Comparison of ENCODE assay signal across 14 mouse cellular contexts in the genomic region with DNA sequence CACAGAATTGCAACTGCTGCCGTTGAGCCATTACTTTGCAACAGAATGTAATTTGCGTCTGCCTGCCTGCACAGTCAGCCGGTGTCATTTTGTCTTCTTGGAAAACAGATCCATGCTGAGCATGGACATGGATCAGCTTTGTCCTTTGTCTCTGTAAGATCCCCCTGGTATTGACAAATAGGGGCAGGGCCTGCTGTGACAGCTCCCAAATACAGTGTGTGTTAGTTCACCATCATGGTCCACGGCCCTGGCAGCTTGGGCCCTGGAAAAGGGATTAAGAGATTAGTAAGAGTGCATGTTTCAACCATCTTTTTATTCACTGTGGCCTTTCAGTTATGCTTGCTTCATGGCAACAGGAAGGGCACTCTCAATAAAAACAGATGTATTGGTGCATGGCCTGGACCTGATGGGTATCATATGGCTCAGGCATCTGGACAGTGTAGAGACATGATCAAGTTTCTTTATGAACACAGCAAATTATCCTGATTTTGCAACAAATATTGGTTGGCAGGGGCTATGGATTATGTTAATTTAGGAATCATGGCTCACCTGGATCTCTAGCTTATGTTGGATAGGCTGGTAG.
"Had no signal": no experiment of that assay in that cellular context is flagged by ENCODE, and none has a peak within 500 bp of the region (broad histone marks: within the 10 kb centered on the region; RNA-seq: fewer than 3 reads in every experiment).

No protein-coding gene starts in this region.

- ATAC-seq: liver, embryonic 12.5 days had no signal

- H3K36me3 ChIP-seq: limb, embryonic 15.5 days; liver, embryonic 12.5 days; lung, embryonic 15.5 days; neural tube, embryonic 12.5 days had no signal

- H3K27me3 ChIP-seq: limb, embryonic 15.5 days; liver, embryonic 12.5 days; lung, embryonic 15.5 days; megakaryocyte, embryonic 14.5 days; neural tube, embryonic 12.5 days had no signal

- H3K9me3 ChIP-seq: limb, embryonic 15.5 days; liver, embryonic 12.5 days; lung, embryonic 15.5 days; megakaryocyte, embryonic 14.5 days; neural tube, embryonic 12.5 days had no signal

- DNase-seq: kidney, adult 11 months; kidney, adult 9 months; kidney, postnatal 36 days; left cerebral cortex, postnatal 4 days; lung, postnatal 14 days; right cerebral cortex, postnatal 25 days; thymus, postnatal 4 days had no signal

- H3K4me2 ChIP-seq: limb, embryonic 15.5 days; liver, embryonic 12.5 days; lung, embryonic 15.5 days; neural tube, embryonic 12.5 days had no signal

- H3K9ac ChIP-seq: limb, embryonic 15.5 days; liver, embryonic 12.5 days; lung, embryonic 15.5 days; neural tube, embryonic 12.5 days had no signal

- H3K4me1 ChIP-seq: liver, embryonic 12.5 days; neural tube, embryonic 12.5 days had no signal

- H3K4me3 ChIP-seq: limb, embryonic 15.5 days; liver, embryonic 12.5 days; lung, embryonic 15.5 days; megakaryocyte, embryonic 14.5 days; neural tube, embryonic 12.5 days had no signal

- H3K27ac ChIP-seq: kidney, postnatal 0 days; limb, embryonic 15.5 days; liver, embryonic 12.5 days; lung, embryonic 15.5 days; macrophage; neural tube, embryonic 12.5 days had no signal
